Mouse (Mus musculus) layer of hippocampus, adult 18-20 months (tissue): Measurements from ENCODE around the gene Defa26. TPM values are rescaled to one million over a fixed set of nuclear protein-coding genes. Genes with fewer than 3 reads are reported as not detected.
"Not testable (repeated sequence)": the region's sequence is repeated elsewhere in the genome, so short reads cannot be mapped to it uniquely, and the experiment has no call there.

Experiments used
- DNase-seq, 2 experiments: peaks; one replicate each; pipeline ENCODE4 v3.0.0; 2022; ENCODE audit warnings: low spot score in 2 of 2
- long read RNA-seq: library from polyadenylated mRNA; stranded (forward); transcript quantifications from one replicate; pipeline ENCODE4 v2.0.0, GENCODE M21; 2021
- total RNA-seq, 2 experiments: library from RNA; stranded (reverse); gene quantifications; 2 replicates each; pipeline ENCODE4 v1.2.3; 2021

Defa26 gene
- not detected for total RNA-seq
- long read RNA-seq = 0 reads

DNA sequence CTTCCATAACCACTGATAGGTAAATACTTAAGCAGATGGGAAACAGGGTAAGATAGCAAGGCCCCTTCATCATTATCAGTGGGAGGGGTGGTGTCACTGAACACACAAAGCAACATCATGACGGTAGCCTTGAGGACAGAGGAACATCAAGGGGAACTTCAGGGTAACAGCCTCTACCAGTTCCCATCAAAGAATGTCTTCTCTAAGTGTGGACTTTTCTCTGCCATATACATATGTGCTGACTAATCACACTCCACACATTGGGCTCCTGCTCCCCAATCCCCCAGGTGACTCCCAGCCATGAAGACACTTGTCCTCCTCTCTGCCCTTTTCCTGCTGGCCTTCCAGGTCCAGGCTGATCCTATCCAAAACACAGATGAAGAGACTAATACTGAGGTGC is at the start of gene Defa26:
Defa26 (plus strand) TSS at position 301 of the 400 bp plus-strand sequence.
- not testable (repeated sequence) for DNase-seq

DNA sequence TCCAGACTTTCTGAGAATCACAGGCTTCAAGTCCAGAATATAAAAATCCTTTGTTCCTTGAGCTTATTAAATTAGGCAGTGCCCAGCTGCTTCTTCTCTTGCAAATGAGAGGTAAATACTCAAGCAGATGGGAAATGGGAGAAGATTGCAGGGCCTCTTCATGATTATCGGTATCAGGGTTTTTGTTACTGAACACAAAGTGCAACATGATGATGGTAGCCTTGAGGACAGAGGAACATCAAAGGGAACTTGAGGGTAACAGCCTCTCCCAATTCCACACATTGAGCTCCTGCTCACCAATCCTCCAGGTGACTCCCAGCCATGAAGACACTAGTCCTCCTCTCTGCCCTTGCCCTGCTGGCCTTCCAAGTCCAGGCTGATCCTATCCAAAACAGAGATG is 35.3 kb upstream of the Defa26 start, which contains the start of gene Defa28:
Defa28 (plus strand) TSS at position 301 of the 400 bp plus-strand sequence.
- DNase-seq = not testable (repeated sequence)

DNA sequence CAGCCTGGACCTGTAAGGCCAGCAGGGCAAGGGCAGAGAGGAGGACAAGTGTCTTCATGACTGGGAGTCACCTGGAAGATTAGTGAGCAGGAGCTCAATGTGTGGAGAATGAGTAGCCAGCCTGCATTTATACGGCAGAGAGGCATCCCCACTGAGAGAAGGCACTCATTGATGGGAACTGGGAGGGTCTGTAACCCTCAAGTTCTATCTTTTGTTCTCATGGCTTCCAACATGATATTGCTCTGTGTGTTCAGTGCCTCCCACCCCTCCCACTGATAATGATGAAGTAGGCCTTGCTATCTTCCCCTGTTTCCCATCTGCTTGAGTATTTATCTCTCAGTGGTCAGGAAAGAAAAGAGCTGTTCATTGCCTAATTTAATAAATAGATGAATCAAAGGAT is 23.6 kb upstream of the Defa26 start, which contains the start of gene Gm7861:
Gm7861 (minus strand) TSS at position 101 of the 400 bp plus-strand sequence.
- not testable (repeated sequence) for DNase-seq

DNA sequence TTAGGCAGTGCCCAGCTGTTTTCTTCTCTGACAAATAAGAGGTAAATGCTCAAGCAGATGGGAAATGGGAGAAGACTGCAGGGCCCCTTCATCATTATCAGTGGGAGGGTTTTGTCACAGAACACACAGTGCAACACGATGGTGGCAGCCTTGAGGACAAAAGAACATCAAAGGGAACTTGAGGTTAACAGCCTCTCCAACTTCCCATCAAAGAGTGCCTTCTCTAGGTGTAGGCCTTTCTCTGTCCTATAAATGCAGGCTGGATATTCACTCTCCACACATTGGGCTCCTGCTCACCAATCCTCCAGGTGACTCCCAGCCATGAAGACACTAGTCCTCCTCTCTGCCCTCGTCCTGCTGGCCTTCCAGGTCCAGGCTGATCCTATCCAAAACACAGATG is 37.5 kb downstream of the Defa26 start, which contains the start of gene Defa17:
Defa17 (plus strand) TSS at position 301 of the 400 bp plus-strand sequence.
- DNase-seq = not testable (repeated sequence)

DNA sequence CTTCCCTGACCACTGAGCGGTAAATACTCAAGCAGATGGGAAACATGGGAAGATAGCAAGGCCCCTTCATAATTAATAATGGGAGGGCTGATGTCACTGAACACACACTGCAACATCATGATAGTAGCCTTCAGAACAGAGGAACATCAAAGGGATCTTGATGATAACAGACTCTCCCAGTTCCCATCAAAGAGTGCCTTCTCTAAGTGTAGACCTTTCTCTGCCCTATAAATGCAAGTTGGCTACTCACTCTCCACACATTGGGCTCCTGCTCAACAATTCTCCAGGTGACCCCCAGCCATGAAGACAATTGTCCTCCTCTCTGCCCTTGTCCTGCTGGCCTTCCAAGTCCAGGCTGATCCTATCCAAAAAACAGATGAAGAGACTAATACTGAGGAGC is 47.5 kb downstream of the Defa26 start, which contains the start of gene Defa34:
Defa34 (plus strand) TSS at position 301 of the 400 bp plus-strand sequence.
- DNase-seq = not testable (repeated sequence)

Other genes starting within 250 kb of the Defa26 start
- gene Defa2, start 239.7 kb upstream of the Defa26 start, total RNA-seq = not detected
- gene Defa33, start 226.4 kb upstream of the Defa26 start, total RNA-seq = not detected
- gene Defa36, start 190.8 kb upstream of the Defa26 start, total RNA-seq = not detected
- not detected for gene Gm7849, start 161.6 kb upstream of the Defa26 start, total RNA-seq
- not detected for gene Defa20, start 108.9 kb upstream of the Defa26 start, total RNA-seq
- not detected for gene Defa32, start 89.2 kb upstream of the Defa26 start, total RNA-seq
- gene Defa37, start 52.8 kb upstream of the Defa26 start, total RNA-seq = not detected
- gene Defa28, start 35.2 kb upstream of the Defa26 start, total RNA-seq = not detected
- gene Gm7861, start 23.7 kb upstream of the Defa26 start, total RNA-seq = not detected
- not detected for gene Defa17, start 37.6 kb downstream of the Defa26 start, total RNA-seq
- gene Defa34, start 47.6 kb downstream of the Defa26 start, total RNA-seq = not detected
- gene AY761184, start 85.5 kb downstream of the Defa26 start, total RNA-seq = not detected
- not detected for gene Defa24, start 116.3 kb downstream of the Defa26 start, total RNA-seq
- gene Defb50, start 205.4 kb downstream of the Defa26 start, total RNA-seq = not detected
- not detected for gene Defb2, start 221.7 kb downstream of the Defa26 start, total RNA-seq
- gene Defb10, start 240.7 kb downstream of the Defa26 start, total RNA-seq = not detected